Mouse (Mus musculus) large intestine, adult 2 months (tissue): ENCODE measurements around the gene Thada. TPM values are rescaled to one million over a fixed set of nuclear protein-coding genes. Genes with fewer than 3 reads are reported as not detected.

Experiments used
- DNase-seq: peaks from one replicate; pipeline ENCODE4 v3.0.0-alpha.2; 2012; ENCODE audit warnings: low read depth, low spot score
- WGBS: fragments of 180-500 bp; shearing (Covaris S2); methylation state at CpG from one replicate; pipeline ENCODE4 v1.1.7; 2018; 5-methylcytosine and 5-hydroxymethylcytosine counted together
- polyA plus RNA-seq: library from polyadenylated mRNA; depleted of rRNA; stranded (reverse); fragments of >200 nt; gene quantifications from 2 replicates; pipeline ENCODE4 v1.2.3, GENCODE M21; 2012

Thada gene
- polyA plus RNA-seq, 1 experiment: 4.4 TPM

DNA sequence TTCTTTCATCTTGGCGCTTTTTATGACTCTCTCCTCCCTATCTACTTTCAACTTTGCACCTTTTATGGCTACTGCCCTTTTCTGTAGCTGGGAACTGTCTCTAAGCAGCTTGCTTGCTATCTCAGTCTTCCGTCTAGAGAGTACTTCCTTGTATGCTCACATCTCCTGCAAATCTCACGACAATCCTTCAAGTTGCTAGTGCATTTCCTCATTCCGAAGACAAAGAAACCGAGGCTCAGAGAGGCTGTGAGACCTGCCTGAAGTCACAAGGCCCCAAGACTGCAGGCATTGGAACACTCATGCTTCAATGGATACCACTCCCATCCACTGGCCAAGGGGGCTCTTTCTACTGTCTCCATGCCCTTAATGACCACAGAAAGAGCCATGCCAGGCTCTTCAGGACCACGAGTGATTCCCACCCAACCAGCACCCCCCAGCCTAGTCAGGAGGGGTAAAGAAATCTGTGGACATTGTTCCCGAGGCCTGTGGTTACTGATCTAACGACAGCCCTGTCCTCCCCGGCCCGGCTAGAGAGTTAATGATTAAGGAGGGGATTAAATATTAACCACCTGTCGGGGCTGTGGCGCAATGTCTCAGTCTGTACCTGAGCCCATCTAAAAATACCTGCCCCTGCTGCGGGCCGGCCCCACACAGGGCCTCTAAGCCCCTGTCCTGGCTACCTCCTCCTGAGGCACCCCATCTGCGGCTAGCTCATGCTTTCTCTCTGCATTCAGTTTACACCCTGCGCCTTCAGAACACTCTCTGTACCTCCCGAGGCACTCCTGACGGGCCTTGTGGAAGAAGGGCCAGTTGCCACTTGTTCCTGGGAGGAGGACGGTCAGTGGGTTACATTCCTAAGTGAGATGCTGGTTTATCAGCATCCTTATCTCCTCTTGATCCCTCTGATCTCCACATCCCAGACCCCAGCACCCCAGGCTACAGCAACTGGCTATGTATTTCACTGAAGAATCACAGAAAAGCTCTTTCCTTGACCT is 309.0 kb downstream of the Thada start:
- peak; percentile 82 for DNase-seq
- 26% methylated on average over 19 of the region's 19 CpGs for WGBS

- DNase-seq: no peak
- WGBS: 30% methylated on average over 13 of the region's 13 CpGs
Measured at GRCm38 (mm10) chr17:84156227-84156573, 309.8 kb downstream of the Thada start.

DNA sequence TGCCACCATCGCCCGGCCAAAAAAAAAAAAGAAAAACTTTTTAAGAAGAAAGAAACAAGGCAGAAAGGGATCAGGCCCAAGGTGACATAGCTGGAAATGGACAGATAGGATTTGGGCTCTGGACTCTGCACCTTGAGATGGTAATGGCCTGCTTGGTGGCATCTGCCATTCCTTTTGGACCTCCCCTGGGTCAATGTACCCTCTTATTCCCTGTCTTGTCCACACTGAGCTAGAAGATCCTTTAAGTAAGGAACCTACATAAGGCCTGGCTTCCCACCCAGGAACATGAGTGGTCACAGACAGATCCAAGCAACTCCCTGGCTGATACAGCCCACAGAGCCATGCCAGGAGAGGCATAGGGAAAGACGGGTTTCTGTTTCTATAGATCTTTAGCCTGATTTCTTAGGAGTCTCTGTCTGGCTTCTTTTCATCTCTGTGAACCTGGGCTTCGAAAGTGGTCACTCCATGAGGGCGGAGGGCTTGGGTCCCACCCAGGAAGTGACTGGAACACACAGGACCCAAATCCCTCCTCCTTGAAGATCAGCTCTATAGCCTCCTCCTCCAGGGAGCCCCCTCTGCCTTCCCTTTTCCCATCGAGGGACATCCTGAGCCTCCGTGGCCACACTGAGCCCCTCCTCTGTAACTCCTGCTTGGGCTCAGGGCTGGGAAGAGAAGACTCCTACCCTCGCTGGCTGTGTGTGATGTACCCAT is 310.3 kb downstream of the Thada start:
- 42% methylated on average over 8 of the region's 8 CpGs for WGBS
- no peak for DNase-seq

- 47% methylated on average over 6 of the region's 6 CpGs for WGBS
- DNase-seq: no peak
Measured at GRCm38 (mm10) chr17:84155029-84155338, 311.0 kb downstream of the Thada start.

GRCm38 (mm10) chr17:84154302-84155028 is 311.5 kb downstream of the Thada start:
- WGBS: 37% methylated on average over 11 of the region's 11 CpGs
- no peak for DNase-seq

DNA sequence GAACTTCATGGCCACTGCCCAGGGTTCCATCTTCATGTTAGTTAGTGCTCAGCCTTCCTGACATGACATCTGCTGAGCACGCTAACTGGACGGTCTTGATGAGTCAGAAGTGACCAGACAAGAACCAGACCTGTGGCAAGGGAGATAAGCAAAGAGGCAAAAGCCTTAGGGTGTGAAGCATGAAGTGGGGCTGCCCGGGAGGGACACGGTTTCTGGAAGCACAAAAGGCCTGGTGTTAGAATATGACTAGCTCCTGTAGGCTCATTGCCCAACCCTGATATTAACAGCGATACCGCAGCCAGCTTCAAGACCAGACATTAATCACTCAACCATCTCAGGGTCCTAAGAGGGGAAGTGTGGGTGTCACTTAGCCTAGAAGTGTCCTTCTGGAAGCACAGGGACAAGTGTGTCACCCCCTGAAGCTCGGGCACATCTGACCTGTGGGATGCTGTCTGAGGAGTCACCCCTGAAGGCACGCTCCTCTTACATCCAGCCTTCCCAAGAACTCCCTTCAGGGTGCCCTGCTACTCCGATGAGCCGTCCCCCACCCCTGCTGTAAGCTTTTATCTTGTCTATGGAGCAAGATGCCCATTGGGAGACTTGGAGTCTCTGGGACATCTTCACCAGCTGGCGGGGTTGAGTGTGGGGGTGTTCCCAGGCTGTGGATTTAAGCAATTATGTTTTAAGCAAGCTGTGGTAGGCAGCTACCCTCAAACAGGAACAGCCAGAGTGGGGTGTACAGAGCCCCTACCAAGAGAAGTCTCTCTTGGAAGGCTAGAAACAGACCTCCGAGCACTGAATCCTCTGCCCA is 312.8 kb downstream of the Thada start:
- 73% methylated on average over 12 of the region's 12 CpGs for WGBS
- no peak for DNase-seq

DNA sequence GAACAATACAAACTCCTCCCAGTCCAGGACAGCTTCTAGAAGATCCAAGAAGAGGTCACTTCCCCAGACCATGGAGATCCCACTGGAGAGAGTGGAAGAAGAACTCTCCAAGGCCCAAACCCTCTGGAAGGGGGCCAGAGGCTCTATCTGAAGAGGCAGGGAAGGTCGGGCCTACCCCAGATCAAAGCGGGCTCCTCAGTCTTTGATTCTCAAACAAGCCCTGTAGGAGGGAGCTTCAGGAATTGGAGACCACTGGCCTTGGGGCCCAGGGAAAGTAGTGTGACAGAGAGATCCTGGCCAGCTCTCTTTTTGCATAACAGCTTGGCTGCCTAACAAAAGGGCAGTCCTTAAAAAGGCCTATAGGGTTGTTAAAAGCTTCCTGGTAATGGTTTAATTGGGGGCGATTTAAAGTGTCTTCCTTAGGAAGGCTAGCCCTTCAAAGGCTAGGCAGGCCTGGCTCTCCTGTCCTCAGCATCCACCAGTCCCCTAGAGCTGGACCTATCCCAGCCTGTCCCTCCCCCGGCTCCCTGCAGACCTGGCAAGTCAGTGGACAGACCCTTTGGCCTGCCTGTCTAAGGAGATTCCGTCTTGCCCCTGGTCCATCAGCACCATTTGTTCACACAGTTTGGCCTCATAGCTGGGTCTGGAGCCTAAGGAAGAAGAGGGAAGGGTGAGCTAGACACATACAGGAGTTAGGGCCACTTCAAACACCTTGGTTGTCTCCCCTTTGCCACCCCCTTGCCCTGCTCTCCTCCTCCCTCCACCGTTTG is 313.6 kb downstream of the Thada start:
- no peak for DNase-seq
- 49% methylated on average over 6 of the region's 6 CpGs for WGBS

DNA sequence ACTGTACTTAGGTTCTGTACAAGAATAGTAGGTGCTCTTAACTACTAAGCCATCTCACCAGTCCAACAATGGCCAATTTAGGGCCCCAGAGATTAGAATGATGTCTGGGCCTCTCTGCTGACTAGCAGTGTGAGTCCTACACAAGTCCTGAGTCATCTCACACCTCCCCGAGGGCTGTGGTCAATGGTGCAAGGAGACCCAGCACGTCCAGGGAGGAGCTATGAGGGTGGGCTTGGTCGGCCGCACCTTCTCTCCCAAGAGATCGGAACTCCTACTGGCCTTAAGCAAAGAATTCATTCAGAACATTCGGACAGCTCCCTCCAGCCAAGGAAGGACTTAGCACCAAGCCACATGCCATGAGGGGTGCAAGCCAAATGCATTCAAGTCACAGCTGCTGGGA is 314.7 kb downstream of the Thada start:
- 79% methylated on average over 6 of the region's 6 CpGs for WGBS

DNA sequence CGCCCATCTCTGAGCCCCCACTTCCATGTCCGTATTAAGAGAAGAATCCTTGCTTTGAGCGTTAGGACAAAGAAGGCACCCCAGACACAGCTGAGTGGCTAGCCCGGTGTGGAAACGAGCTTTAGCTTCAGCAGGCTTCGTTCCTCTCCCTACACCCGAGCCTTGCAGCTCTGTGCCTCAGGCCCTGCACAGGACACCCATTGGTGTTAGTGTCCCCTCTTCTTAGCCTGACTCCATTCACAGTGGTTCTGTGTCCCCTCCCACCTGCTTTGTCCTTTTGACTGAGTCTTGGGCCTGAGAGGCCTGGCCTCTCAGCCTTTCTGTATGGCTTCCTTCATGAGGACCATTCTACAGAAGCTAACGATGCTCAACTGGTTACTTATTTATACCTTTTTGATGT is 315.7 kb downstream of the Thada start:
- WGBS: 89% methylated on average over 8 of the region's 8 CpGs
- DNase-seq: no peak

More for the DNA sequence above, 314.7 kb downstream of the Thada start:
- no peak for DNase-seq

- no peak for DNase-seq
- 77% methylated on average over 5 of the region's 5 CpGs for WGBS
Measured at GRCm38 (mm10) chr17:84149566-84149965, 316.4 kb downstream of the Thada start.

- DNase-seq: no peak
- 53% methylated on average over 11 of the region's 11 CpGs for WGBS
Measured at GRCm38 (mm10) chr17:84148499-84149484, 317.2 kb downstream of the Thada start.

GRCm38 (mm10) chr17:84147183-84148108 is 318.6 kb downstream of the Thada start:
- 76% methylated on average over 11 of the region's 11 CpGs for WGBS
- no peak for DNase-seq

DNA sequence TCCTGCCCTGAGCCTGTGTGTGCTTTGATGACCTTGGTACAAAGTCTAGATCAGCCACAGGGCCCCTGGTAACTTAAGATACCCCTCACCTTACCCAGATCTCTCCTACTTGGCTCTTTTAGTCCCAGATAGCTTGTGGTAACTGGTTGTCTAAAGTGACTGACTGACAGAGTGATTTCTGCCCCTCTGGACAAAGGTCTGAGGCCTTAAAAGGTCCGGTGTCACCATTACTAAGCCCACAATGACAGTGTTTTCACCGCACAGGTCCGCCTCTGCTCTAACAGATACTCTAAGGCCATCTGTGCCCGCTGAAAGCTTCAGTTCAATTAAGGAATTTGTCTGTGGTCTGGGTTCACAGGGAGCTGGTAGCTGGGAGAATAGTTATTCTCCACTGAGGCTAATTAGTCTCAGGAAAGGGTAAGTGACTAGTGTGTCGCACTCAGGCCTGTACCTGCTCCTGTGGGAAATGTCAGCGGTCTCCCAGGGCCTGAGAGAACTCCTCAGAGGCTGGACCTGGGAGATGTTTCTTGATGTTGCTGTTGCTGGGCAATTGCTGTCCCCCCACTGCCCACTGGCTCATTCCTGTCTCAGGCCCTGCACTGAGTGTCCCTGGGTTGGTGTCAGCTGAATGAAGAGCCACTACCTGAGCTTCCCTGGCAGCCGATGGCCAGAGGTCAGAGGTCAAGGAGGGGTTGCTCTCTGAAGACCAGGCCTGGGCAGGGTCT is 319.4 kb downstream of the Thada start:
- DNase-seq: no peak
- WGBS: 70% methylated on average over 7 of the region's 7 CpGs

DNA sequence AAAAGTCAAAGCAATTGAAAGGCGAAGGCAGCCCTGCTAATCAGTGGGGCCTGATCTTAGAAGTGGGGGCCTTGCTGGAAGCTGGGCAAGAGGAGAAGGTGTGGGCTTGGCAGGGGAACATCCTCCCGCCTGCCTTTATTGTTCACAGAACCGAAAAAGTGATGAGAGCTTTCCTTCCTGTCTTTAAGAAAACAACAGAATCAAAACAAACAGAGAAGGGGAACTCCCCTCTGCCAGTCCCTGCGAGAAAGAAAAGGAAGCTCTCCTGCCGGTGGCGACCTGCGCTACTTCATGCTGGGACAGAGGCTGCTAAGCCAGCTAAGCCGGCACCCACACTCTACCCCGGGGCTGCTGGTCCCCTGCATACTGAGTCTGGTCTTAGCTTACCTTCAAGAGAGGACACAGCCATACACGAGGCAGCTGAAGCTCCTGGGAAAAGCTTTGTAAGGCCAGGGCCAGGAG is 320.1 kb downstream of the Thada start:
- 15% methylated on average over 10 of the region's 10 CpGs for WGBS
- no peak for DNase-seq

- WGBS: 84% methylated on average over 5 of the region's 5 CpGs
- DNase-seq: no peak
Measured at GRCm38 (mm10) chr17:84144762-84145599, 321.0 kb downstream of the Thada start.
